Mouse (Mus musculus) left cerebral cortex, adult 8-10 months (tissue): ENCODE measurements around the gene Prkce. TPM values are rescaled to one million over a fixed set of nuclear protein-coding genes. Genes with fewer than 3 reads are reported as not detected.

Source experiments
- DNase-seq, 2 experiments: peaks; one replicate each; pipeline ENCODE4 v3.0.0; 2022; ENCODE audit warnings: low spot score in 2 of 2
- total RNA-seq, 4 experiments: library from RNA; stranded (reverse); gene quantifications; 2 replicates each; pipeline ENCODE4 v1.2.4; 2022

Prkce gene
- total RNA-seq, 4 experiments from 2014 or later = 250 to 274 (median 263) TPM

DNA sequence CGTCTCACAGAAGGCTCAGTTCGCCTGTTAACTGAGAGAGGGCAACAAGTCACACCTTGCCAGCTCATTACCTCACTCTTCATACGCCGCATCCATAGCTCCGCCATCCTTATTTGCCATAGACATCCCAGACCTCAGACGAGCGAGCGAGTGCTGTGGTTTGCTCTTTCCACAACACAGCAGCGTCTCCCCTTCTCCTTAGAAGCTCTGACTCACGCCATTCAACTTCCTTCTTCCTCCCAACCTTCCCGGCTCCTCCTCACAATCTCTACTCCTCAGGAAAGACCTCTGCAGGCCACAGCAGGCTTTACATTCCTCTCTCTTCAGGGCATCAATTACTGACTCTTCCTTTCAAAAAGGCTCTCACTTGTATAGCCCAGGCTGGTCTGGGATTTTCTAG, 51.0 kb downstream of the Prkce start:
- DNase-seq = no peak

DNA sequence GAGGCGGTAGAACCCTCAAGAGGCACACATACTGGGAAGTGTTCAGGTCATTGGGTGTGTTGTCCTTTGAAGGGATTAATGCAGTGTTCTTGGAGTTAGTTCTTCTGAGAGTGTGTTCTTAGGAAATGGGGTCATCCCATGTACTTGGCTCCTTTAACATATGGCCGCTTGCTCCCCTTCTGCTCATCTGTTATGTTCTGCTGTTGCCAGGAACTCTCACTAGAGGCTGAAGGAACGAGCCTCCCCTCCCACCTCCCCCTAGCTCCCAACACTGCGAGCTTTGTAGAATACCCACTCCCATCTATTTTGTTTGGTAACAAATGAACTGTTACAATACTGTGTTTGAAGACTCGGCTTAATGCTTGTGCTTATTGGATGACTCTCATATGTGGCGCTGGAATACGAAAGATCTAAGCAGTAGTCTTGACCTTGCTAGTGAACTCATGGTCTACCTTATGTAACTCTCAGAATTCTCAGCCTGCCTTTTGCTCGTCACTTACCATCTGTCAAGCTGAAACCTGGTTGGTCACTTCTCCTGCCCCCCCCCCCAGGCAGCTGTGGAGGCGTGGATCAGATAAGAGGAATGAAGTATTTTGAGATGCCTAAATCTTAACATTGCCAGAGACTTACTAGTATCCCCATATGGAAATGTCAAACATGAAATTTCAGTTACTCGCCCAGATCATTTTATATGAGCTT, 58.1 kb downstream of the Prkce start:
- DNase-seq = no peak

DNA sequence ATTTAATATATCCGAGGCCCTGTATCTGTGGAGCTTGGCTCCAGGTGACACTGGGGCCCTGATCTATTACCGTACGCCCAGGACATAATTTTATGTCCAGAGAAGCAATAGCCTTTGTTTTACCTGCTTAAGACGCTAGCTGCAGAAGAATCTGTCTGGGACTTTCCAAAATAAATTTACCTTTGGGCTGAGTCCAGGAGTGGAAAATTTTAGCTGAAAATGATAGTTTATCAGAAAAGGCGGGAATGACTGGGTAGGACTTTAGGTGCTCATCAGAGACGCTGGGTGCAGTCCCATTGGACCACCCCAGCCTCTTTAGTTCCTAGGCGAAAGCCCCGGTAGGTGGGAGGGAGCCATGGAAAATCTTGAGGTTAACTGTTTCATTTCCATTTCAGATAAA, 58.6 kb downstream of the Prkce start:
- DNase-seq = no peak

DNA sequence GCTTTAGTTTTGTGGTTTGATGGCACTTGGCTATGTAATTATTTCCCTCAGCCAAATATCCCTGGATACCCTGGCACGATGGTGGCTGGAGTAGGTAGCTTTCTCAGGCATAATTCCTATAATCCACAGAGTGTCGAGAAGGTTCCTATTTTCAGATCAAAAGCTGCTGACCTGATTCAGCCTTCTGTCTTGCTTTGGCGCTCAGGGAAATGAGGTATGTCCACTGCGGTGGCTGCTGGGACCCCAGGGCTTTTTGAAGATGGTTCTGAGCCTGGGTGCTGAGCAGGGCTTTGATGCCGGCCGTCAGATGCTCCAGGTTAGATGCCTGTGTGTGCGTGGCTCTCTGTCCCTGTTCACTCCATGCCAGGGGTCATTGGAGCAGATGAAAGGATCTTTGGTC, 59.0 kb downstream of the Prkce start:
- no peak for DNase-seq

DNA sequence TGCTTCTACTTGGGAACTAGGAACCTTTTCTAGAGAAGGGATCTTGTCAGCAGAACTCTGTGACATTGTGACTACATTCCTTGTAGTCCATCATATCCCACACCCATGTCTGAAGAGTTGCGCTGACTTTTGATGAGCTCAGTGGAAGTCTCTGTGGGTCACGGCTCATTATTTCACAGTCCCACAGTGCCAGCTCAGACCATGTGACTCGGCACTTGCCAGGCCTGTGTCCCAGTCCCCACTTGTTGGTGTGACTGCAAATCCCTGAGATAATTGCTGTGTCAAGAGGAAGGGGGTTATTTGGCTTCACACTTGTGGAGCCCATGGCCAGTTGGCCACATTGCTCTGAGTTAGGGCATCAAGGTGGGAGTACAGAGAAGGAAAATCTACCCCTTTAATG, 59.8 kb downstream of the Prkce start:
- no peak for DNase-seq

DNA sequence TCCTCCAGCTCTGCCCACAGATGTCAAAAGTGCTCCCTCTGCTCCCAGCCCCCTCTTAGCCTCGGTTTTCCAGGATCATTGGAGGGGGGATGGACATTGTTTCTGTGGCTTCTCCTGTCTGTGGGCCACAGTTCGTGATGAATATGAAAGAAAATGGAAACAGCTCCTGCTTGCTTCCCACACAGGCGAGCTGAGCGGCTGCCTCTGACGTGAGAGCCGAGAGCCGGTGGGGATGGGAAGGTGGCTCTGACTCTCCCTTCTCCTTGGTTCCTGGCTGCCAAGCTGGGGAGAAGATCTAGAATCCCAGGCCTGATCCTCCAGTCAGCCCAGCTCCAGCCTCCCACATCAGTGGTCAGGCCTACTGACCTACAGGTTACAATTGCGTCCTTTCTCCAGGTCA, 61.3 kb downstream of the Prkce start:
- DNase-seq = peak in 1 of 2 experiments; percentile 77

DNA sequence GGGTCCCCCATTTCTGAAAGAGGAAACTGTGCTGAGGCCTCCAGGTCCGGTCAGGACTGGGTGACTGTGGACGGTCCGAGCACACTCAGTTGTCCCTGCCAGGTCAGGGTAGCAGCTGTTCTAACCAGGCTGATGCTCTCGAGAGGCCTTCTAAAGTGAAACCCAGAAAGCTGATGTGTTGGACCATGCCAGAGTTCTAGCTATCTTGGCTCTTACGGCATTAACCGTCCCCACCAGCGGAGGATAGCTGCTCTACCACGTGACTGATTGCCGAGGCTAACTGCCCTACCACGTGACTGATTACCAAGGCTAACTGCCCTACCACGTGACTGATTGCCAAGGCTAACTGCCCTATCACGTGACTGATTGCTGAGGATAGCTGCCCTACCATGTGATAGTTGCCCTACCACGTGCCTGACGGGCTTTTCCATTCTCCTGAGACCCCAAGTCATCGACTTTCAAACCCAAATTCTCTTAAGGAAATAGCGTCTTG, 62.6 kb downstream of the Prkce start:
- no peak for DNase-seq

DNA sequence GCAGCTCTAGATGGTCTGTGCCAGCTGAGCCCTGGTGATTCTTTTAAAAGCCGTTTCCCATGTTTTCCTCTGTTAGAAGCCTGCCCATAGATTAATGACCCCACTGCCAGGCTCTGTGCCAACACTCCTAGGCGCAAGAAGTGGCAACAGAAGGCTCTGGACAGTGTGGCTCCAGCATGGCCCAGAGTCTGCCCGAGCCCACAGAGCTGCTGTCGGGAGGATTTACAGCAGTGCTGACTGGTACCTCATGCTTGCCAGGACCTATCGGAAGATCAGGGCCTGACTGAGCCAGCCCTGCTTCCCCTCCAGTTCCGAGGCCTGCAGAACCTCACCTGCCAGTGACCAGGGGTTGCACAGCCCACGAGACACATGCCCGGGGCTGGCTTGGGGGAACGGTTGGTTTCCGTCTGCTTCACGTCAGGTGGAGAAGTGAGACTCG, 64.2 kb downstream of the Prkce start:
- DNase-seq = no peak

DNA sequence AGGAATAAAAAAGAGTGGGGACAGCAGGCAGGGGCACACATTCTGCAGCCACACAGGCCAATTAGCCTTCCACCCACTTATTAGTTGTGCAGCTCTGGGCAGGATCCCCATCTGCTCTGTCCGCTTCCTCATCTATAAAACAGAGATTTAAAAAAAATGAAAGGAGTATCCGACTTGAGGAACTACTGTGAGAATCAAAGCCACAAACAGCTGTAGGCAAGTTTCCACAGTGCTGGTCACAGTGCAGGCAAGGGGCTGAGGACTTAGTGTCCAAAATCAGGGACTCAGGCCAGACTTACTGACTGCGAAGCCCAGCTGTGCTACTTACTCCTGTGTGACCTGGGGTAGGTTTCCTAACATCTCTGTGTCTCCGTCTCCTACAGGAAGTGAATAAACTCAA, 64.7 kb downstream of the Prkce start:
- no peak for DNase-seq

DNA sequence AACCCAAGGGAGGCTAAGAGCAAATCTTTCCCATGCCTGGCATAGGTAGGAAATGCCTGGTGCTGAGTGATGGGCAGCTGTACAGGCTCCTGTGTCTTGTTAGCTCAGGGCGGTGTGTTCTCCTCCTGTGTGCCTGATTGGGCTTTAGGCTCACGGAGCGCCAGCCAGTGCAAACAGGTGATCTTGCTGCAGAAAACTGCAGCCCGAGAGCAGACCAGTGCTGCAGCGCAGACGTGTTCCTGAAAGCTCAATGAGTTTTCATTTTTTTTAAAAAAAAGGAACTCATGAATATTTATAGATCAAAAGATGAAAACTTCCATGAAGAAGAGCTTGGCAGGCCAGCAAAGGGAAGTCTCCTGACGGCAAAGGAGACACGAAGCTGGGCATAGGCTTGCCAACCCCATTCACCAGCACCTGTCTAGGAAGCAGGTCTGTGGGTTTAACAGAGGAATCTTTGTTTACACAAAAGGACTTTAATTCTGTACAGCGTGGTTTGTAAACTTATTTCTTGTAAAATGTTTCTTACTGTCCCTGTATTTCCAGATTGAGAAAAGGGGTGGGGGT, 67.1 kb downstream of the Prkce start:
- DNase-seq = no peak

DNA sequence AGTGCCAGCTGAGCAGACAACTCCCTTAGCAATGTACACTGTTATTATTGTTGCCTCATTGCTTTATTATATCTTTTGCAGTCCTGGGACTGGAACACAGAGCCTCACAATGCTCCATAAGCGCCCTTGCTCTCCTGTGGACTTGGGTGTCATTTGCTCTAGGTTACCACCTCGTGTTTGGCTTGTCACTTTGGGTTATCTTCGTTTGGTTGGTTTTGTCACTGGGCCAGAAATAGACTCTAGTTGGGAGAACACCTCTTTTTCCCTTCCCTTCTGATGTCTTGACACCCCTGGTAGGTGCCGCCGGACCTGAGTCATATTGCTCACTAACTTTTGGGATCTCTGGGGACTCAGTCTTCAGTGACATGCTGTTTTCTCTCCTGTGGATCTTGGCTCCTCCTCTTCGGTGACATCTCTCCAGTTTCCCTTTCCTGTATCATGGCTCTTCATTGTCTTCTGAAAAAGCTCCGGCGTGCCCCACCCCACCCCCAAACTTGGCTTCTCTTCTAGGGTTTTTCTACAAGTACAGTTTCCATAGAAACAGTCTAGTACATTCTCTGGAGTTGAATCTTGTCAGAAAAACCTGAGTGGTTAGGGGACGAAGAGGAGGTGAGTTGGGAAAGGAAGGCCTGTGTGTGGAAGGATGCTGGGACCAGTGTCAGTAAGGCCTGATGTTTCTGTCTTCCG, 68.6 kb downstream of the Prkce start:
- no peak for DNase-seq

DNA sequence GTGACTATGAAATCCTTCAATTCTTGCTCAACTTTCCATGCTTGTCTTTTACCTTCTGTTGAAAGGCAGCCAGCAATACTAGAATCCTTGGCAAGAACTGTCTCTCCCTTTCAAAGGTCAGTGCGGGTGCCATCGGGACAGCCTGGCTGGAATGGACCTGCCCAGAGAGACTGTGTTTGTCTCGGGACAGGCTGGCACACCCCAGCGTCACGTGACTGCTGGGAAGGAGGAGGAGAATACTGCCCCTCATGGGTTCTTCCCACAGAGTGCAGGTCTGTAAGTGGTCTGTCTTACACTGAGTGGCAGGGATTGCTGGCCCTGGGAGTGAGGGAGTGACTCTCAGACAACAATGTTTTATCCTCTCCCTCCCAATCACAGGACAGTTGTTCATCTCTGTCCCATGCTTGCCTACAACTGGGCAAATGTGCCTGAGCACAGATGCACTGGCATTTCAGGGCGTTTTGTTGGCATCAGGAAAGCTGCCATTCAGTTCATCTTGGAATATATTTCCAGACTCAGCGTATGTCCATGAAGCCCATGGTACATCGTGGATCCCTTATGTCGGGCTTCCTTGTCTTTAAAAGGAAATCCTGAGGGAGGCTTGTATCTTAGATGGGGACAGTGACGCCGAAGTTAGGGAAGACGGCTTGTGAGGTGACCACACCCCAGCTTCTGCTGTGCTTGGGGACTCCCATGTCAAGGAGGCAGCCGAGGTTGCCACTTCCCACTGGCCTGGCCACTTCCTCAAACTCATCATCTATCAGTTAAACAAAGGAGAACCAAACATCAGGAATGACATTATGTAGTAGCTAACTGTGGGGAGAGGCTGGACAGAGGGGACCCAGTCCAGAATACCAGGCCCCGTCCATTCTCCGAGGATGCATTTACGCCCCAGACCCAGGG, 69.5 kb downstream of the Prkce start:
- DNase-seq = no peak

DNA sequence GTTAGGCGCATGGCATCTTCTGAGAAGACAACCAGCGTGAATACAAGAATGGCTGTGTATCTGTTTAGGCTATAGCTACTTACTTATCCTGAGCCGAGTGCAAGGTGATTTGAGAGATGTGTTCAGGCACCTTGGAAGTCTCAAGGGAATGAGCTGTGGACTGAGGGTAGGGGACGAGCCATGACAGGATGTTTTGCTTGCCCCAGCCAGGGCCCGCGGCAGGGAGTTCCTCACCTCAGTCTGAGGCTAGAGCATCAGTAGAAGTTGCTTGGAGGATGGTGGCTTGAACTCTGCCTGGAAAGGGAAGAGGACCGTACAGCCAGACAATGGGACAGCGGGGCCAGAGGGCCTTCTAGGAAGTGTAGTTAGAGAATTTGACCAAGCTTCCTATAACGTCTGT, 74.7 kb downstream of the Prkce start:
- no peak for DNase-seq

DNA sequence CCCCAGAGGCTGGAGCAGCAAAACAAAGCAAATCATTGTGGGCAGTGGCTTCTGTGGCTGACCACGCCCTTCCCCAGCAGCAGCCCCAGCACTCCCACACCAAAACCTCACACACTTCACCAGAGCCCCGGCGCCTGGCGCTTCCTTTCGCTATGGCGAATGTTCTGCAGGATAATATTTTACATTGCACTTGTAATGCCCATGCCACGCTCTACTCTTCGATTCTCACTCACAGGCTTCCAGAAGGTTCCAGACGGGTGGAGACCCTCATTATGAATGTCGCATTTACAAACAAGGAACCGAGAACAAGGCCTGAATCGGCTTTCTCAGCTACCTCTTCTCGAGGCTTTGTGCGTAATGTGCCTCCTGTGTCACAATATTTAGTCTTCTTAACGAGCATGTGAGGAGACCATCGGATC, 75.5 kb downstream of the Prkce start:
- DNase-seq = no peak

DNA sequence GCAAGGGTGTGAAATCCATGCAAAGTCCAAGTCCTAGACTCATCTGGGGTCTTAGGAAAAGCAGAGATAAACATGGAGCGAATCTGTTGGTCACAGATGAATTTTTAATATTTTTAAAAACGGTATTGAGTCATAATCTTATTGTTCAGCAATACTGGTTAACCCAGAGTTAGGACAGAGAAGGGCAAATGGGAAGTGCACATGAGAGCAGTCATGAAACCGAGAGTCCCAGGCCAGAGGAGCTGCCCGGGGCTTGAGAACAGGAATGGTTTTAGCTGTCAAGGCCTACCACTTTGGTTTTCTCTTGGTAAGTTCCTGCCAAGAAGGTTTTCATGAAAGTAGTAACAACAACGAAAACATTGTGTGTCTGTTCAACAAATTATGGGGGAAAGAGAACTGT, 76.8 kb downstream of the Prkce start:
- no peak for DNase-seq

DNA sequence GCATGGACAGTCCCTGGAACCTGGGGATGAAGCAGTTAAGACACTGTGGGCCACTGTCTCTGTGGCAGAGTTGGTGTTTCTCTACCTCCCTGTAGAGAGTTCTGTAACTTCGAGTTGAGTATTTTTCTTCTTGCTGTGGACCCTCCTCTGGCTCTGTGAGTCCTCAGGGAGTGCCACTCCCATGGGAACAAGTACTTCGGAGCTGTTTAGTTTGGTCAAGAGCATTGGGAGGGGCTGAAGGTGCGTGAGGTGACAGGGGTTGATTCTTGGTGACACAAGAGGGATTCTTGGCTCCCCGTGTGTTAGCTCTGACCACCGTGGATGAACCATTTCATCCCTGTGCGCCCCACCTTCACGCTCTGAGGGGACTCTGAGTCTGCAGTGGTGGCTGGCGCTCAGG, 81.2 kb downstream of the Prkce start:
- DNase-seq = no peak

DNA sequence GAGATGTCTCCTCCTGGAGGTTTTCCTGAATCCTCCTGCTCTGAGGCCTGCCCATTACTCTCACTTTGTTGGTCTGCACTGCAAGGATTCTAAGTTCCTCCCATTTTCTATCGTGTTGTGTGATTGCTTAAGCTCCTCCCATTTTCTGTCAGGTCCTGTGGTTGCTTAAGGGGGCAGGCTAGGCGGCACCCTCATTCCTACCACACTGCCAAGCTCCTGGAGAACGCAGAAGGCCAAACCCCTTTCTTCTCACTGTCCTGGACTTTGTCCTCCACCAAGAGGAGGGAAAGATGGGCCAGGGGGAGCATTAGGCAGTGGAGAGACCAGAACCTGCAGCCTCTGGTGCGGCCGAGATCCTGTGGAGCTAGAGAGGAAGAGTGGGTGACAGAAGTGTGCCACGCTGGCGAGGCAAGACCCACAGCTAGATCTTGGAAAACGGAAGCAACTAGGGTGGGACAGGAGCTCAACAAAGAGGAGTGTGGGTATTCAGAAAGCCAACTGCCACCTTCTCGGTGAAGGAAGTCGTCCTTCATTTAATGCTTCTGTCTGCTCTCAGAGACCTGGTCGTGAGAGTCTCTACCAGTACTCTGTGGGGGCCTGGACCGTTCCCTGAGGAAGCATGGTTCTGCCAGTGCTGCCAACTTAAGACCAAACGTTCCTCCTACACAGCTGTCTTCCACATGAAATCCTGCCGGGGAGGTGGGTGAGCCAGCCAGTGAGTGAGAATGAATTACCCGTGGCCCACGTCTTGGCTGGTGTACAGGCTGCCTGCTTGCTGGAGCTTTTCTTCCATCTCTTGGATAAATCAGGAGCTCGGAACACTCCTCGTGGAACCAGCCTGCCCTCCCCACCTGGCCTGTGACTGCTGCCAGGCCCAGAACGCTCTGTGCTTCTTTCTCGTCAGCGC, 82.2 kb downstream of the Prkce start:
- DNase-seq = peak; percentile 70 to 97

DNA sequence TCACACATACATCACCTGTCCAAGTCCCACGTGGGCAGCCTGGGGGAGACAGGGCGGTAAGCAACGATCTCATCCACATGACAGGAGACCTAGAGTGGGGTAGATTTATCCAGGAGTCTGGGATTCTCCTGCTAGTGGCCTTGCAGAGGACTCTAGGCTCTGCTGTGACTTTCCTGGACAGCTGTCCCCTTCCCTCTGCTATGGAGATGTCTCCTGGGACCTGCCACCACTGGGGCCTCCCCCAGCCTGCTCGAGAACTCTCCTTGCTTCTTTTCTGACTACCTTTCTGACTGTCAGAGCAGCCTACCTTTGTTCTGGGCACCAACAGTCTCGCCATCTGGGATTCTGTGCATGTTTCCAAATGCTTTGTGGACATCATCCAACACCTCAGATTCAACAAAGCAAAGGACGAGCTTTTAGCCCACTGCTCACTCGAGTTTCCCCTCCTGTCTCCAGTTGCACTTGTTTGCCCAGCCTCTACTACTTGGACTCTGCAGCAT, 82.9 kb downstream of the Prkce start:
- DNase-seq = peak in 1 of 2 experiments; percentile 66

DNA sequence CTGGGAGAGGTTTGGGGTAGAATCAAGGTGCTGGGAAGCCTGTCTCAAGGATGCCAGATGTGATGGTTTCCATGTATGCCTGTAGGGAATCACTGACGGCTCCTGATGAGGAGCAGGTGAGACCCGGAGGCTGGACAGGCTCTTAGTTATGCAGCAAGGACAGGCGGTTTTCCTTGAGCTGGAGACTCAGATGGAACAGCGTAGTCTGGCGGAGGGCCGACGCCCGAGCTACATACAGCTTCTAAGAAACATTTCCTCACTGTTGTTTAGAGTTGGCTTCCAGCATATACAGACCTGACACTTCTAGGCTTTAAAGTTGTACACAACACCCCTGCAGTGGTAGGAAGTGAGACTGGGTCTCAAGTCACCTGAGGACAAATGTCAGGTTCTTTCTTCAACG, 86.3 kb downstream of the Prkce start:
- no peak for DNase-seq

DNA sequence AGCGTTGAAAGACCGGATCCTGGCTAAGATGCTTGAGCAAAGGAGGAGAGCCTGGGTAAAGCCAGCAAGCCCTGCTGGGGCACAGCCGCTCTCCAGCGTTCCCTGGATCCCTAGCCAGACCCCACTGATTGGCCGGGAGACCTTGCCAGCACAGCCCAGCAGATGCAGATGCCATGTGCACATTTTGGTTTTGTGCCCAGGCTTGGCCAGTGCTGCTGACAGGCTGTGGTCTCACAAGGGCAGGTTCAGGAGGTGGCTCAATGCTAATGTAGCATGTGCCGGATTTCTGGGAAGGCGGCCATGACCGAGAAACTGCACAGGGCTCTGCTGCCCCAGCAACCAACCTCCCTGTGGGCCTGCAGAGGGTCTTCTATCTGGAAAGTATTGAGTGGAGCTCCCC, 86.7 kb downstream of the Prkce start:
- peak; percentile 43 to 80 for DNase-seq
